Comparison of ENCODE assay signal across 11 mouse cellular contexts in genomic region chr5:64030281-64030960, GRCm38 (mm10).
A peak's percentile ranks its signal among the peaks of the same experiment; 100 is the strongest.
DNase-seq lines count a peak whose midpoint lies in the region; ATAC-seq lines count a peak whose summit lies in the region.
"Had no signal": no experiment of that assay in that cellular context is flagged by ENCODE, and none has a peak within 500 bp of the region (broad histone marks: within the 10 kb centered on the region; RNA-seq: fewer than 3 reads in every experiment).

No protein-coding gene starts in this region.

- peak; percentile 12 to 30 for DNase-seq in kidney, adult 8-10 months
- DNase-seq in T-cell, adult 2 months (ENCODE audit: low spot score) = peak; percentile 73
- DNase-seq in cerebellum, postnatal 36 days = peak; percentile 21 to 26
- no peak for DNase-seq in yolk sac, embryonic 10.5 days (ENCODE audit: low spot score)
- DNase-seq in hindbrain, embryonic 11.5 days (ENCODE audit: low spot score) = no peak

- no peak overlapping the region for H3K4me2 ChIP-seq in kidney, embryonic 16.5 days (replicated peaks; ENCODE audit: low read depth, low read length)
- H3K4me2 ChIP-seq in forebrain, embryonic 12.5 days = no peak overlapping the region
- H3K4me2 ChIP-seq in hindbrain, embryonic 11.5 days (replicated peaks; ENCODE audit: low read depth, low read length) = no peak overlapping the region
- H3K4me2 ChIP-seq: embryonic facial prominence, embryonic 12.5 days; heart, embryonic 13.5 days; lung, embryonic 15.5 days had no signal

- no peaks in the 10 kb centered on the region for H3K9me3 ChIP-seq in kidney, embryonic 16.5 days (ENCODE audit: low read length)
- no peaks in the 10 kb centered on the region for H3K9me3 ChIP-seq in forebrain, embryonic 12.5 days
- H3K9me3 ChIP-seq in hindbrain, embryonic 11.5 days (ENCODE audit: control insufficient read depth, low read length) = no peaks in the 10 kb centered on the region
- H3K9me3 ChIP-seq: embryonic facial prominence, embryonic 12.5 days; lung, embryonic 15.5 days had no signal

- ATAC-seq in kidney, embryonic 16.5 days (ENCODE audit: low FRiP score, low TSS enrichment) = no peak
- peak; percentile 43 for ATAC-seq in megakaryocyte, adult 5-6 weeks (ENCODE audit: poor library complexity, severe bottlenecking)
- no peak for ATAC-seq in forebrain, embryonic 12.5 days (ENCODE audit: low FRiP score)
- no peak for ATAC-seq in hindbrain, embryonic 11.5 days (ENCODE audit: low FRiP score)

- no peak overlapping the region for H3K4me3 ChIP-seq in kidney, embryonic 16.5 days (ENCODE audit: low read length)
- no peak overlapping the region for H3K4me3 ChIP-seq in forebrain, embryonic 12.5 days (replicated peaks)
- no peak overlapping the region for H3K4me3 ChIP-seq in hindbrain, embryonic 11.5 days (ENCODE audit: low read depth, low read length)
- H3K4me3 ChIP-seq: embryonic facial prominence, embryonic 12.5 days; heart, embryonic 13.5 days; lung, embryonic 15.5 days had no signal

- no peaks in the 10 kb centered on the region for H3K4me1 ChIP-seq in kidney, embryonic 16.5 days (ENCODE audit: insufficient read depth, low read length)
- H3K4me1 ChIP-seq in forebrain, embryonic 12.5 days = no peaks in the 10 kb centered on the region
- no peaks in the 10 kb centered on the region for H3K4me1 ChIP-seq in hindbrain, embryonic 11.5 days (replicated peaks; ENCODE audit: control insufficient read depth, insufficient read depth, low read length)
- H3K4me1 ChIP-seq: embryonic facial prominence, embryonic 12.5 days; heart, embryonic 13.5 days; lung, embryonic 15.5 days had no signal

- 93% methylated on average over 6 of the region's 8 CpGs for WGBS in kidney, embryonic 16.5 days
- 91% methylated on average over 7 of the region's 8 CpGs for WGBS in forebrain, embryonic 12.5 days
- WGBS in hindbrain, embryonic 11.5 days = 87% methylated on average over 6 of the region's 8 CpGs

- no peak overlapping the region for H3K9ac ChIP-seq in kidney, embryonic 16.5 days (replicated peaks; ENCODE audit: low read length)
- H3K9ac ChIP-seq in forebrain, embryonic 12.5 days = no peak overlapping the region
- no peak overlapping the region for H3K9ac ChIP-seq in hindbrain, embryonic 11.5 days (ENCODE audit: low read depth, low read length)
- H3K9ac ChIP-seq: embryonic facial prominence, embryonic 12.5 days; heart, embryonic 13.5 days; lung, embryonic 15.5 days had no signal

- H3K27ac ChIP-seq in kidney, embryonic 16.5 days (ENCODE audit: low read length) = no peak overlapping the region
- H3K27ac ChIP-seq in forebrain, embryonic 12.5 days = no peak overlapping the region
- H3K27ac ChIP-seq in hindbrain, embryonic 11.5 days (ENCODE audit: low read depth, low read length) = no peak overlapping the region
- H3K27ac ChIP-seq: embryonic facial prominence, embryonic 12.5 days; heart, embryonic 13.5 days; lung, embryonic 15.5 days had no signal

- no peaks in the 10 kb centered on the region for H3K36me3 ChIP-seq in kidney, embryonic 16.5 days (ENCODE audit: insufficient read depth, low read length)
- H3K36me3 ChIP-seq in forebrain, embryonic 12.5 days (replicated peaks) = no peaks in the 10 kb centered on the region
- no peaks in the 10 kb centered on the region for H3K36me3 ChIP-seq in hindbrain, embryonic 11.5 days (ENCODE audit: control insufficient read depth, insufficient read depth, low read length)
- H3K36me3 ChIP-seq: embryonic facial prominence, embryonic 12.5 days; heart, embryonic 13.5 days; lung, embryonic 15.5 days had no signal

- no peaks in the 10 kb centered on the region for H3K27me3 ChIP-seq in kidney, embryonic 16.5 days (ENCODE audit: insufficient read depth, low read length)
- H3K27me3 ChIP-seq in forebrain, embryonic 12.5 days = no peaks in the 10 kb centered on the region
- no peaks in the 10 kb centered on the region for H3K27me3 ChIP-seq in hindbrain, embryonic 11.5 days (ENCODE audit: control insufficient read depth, insufficient read depth, low read length)
- H3K27me3 ChIP-seq: embryonic facial prominence, embryonic 12.5 days; heart, embryonic 13.5 days; lung, embryonic 15.5 days had no signal

Comparison
In these comparisons a context has a peak if more than half of its experiments do, and no peak if none do; other contexts are left out.
1. DNase-seq: peak in kidney, adult 8-10 months (2 of 2), T-cell, adult 2 months (single experiment) and cerebellum, postnatal 36 days (2 of 2); none in yolk sac, embryonic 10.5 days (single experiment) and hindbrain, embryonic 11.5 days (single experiment).